In the genomic region with DNA sequence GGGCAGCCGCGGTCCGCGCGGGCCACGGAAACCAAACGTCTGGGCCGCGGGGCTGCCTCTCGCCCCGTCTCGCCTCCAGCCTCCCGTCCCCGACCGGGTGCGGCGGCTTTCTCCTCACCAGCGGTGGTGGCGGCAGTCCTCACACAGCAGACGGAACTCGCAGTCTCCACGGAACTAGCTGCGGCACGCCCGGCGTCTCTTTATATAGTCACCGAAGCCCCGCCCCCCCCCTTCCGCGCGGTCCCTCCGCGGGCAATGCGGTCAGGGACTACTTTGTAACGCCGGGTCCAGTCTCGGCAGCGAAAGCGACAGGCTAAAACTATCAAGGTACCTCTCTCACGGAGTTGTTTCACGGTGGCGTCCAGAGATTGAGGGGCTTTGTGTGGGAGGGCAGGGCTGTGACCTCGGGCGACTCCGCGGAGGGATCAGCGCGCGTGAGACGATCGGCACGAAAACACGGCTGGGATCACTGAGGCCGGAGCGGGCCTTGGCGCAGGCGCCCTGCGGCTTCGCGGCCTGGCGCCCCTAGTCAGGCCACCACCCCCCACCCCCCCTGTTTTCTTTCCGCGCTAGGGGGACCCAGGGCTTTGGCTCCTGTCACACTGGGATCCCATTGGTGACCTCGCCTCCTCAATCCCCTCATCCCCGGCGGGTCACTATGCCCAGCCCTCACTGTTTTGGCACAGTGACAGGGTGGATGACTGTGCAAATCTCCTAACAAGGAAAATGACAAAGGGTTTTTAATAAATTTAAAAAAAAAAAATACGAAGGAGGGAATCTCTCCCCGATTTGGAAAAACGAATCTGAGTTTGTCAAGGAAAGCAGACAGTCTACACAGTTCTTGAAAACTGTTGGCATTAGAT, we compare ENCODE assay signal across 1 mouse cellular context.
TF ChIP-seq lines count a peak whose summit lies in the region.

A gene (minus strand): TSS at position 624 of the 863 bp plus-strand sequence.

TF ChIP-seq in MEL, 35 proteins besides CTCF, POLR2A, EP300 and RAD21 (continued from another document):
- TF ChIP-seq CHD2 (IDR thresholded peaks at IDR 0.05; ENCODE audit: low read length), result 0 out of 2 replicates have a peak, but pooled peaks have one; percentile 16
- TF ChIP-seq MYC (IDR thresholded peaks at IDR 0.05; ENCODE audit: low read depth, low read length), result peak; percentile 51; the same call in 1 of the 2 replicates
- TF ChIP-seq POLR2AphosphoS2 (IDR thresholded peaks at IDR 0.05; ENCODE audit: low read length), result peak; percentile 100
- peak; percentile 59 for TF ChIP-seq TCF12 (IDR thresholded peaks at IDR 0.05; ENCODE audit: low read depth, low read length)
- TF ChIP-seq MXI1 (IDR thresholded peaks at IDR 0.05; ENCODE audit: low read depth, low read length), result peak; percentile 69
- peak; percentile 47; the same call in 1 of the 2 replicates for TF ChIP-seq MAX (IDR thresholded peaks at IDR 0.05; ENCODE audit: low read length)
- peak; percentile 78 for TF ChIP-seq HCFC1 (IDR thresholded peaks at IDR 0.05; ENCODE audit: low read depth, low read length)
